Mouse (Mus musculus) limb, embryonic 11.5 days (tissue): ENCODE data around the gene Zfp652. TPM values are rescaled to one million over a fixed set of nuclear protein-coding genes. Genes with fewer than 3 reads are reported as not detected.
A peak's percentile ranks its signal among the peaks of the same experiment; 100 is the strongest.

ENCODE experiments used
- ATAC-seq: fragments of 200-750 bp; cut with Nextera tagmentation; 2 replicates; pipeline ENCODE4 v1.8.0; 2017; ENCODE audit warnings: low read depth; ENCODE audit not compliant: insufficient number of reproducible peaks, low FRiP score, low TSS enrichment
- DNase-seq: peaks from one replicate; pipeline ENCODE4 v3.0.0-alpha.2; 2015; ENCODE audit warnings: low spot score
- H3K27ac ChIP-seq: fragments of 300-500 bp; sonication (generic); replicated peaks from 2 replicates; pipeline ENCODE4 v1.5.1; 2014; ENCODE audit warnings: low read depth, mild to moderate bottlenecking, low read length
- H3K27me3 ChIP-seq: fragments of 300-500 bp; sonication (generic); 2 replicates; pipeline ENCODE4 v1.6.1; 2014; ENCODE audit warnings: mild to moderate bottlenecking, low read length, mixed read lengths; ENCODE audit not compliant: control insufficient read depth, insufficient read depth
- H3K36me3 ChIP-seq: fragments of 300-500 bp; sonication (generic); 2 replicates; pipeline ENCODE4 v1.6.1; 2014; ENCODE audit warnings: mild to moderate bottlenecking, low read length, moderate library complexity, mixed read lengths; ENCODE audit not compliant: control insufficient read depth, insufficient read depth
- H3K4me1 ChIP-seq: fragments of 300-500 bp; sonication (generic); 2 replicates; pipeline ENCODE4 v1.6.1; 2014; ENCODE audit warnings: low read length, mixed read lengths; ENCODE audit not compliant: control insufficient read depth, insufficient read depth
- H3K4me2 ChIP-seq: fragments of 300-500 bp; sonication (generic); 2 replicates; pipeline ENCODE4 v1.6.1; 2014; ENCODE audit warnings: low read depth, mild to moderate bottlenecking, moderate library complexity; ENCODE audit not compliant: severe bottlenecking
- H3K4me3 ChIP-seq: fragments of 300-500 bp; sonication (generic); 2 replicates; pipeline ENCODE4 v1.5.1; 2014; ENCODE audit warnings: low read depth, low read length
- H3K9ac ChIP-seq: fragments of 300-500 bp; sonication (generic); 2 replicates; pipeline ENCODE4 v1.6.1; 2014; ENCODE audit warnings: mild to moderate bottlenecking, low read length
- H3K9me3 ChIP-seq: fragments of 300-500 bp; sonication (generic); 2 replicates; pipeline ENCODE4 v1.6.1; 2016; ENCODE audit warnings: low read length; ENCODE audit not compliant: control insufficient read depth
- WGBS: fragments of 180-500 bp; shearing (Covaris S2); extraction: QIAGEN DNeasy Blood & Tissue Kit; methylation state at CpG from one replicate; pipeline ENCODE4 v1.1.7; 2014; 5-methylcytosine and 5-hydroxymethylcytosine counted together
- polyA plus RNA-seq: library from polyadenylated mRNA; unstranded; fragments of >200 nt; fragmentation: Nextera tagmentation; extraction: Ambion mirVana; gene quantifications from 2 replicates; pipeline ENCODE4 v1.2.1, GENCODE M21; 2014

Zfp652 gene
- polyA plus RNA-seq, 1 experiment from 2014 or later, result 11.7 TPM

GRCm38 (mm10) chr11:95728916-95729907 is 16.7 kb downstream of the Zfp652 start:
- no peak for ATAC-seq
- 89% methylated on average over 12 of the region's 12 CpGs for WGBS

DNA sequence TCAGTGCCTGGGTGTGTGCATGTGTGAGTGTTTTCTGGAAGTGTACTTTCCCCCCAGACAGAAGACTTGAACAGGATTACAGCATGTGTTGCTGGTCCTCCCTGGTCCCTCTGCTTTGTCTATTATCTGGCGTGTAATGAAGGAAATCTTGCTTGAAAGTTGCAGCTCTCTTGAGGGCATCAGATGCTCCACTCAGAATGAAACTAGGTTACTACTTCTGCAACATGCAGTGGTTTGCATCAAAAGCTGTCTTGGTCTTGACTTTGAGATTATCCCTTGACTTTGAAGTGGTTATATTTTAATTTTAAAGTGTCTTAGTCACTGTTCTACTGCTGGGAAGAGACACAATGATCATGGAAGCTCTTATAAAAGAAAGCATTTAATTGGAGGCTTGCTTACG is 22.0 kb downstream of the Zfp652 start:
- no peak overlapping the region for H3K4me3 ChIP-seq
- no peak overlapping the region for H3K9ac ChIP-seq
- 94% methylated on average over 2 of the region's 2 CpGs for WGBS
- H3K36me3 ChIP-seq, result no peaks in the 10 kb centered on the region
- H3K27ac ChIP-seq, result no peak overlapping the region
- no peaks in the 10 kb centered on the region for H3K27me3 ChIP-seq
- no peaks in the 10 kb centered on the region for H3K9me3 ChIP-seq
- no peaks in the 10 kb centered on the region for H3K4me1 ChIP-seq
- H3K4me2 ChIP-seq, result no peak overlapping the region
- ATAC-seq, result no peak
- DNase-seq, result no peak

More at GRCm38 (mm10) chr11:95728916-95729907, 16.7 kb downstream of the Zfp652 start:
- no peak overlapping the region for H3K4me3 ChIP-seq
- no peaks in the 10 kb centered on the region for H3K36me3 ChIP-seq
- no peaks in the 10 kb centered on the region for H3K9me3 ChIP-seq
- H3K4me2 ChIP-seq, result no peak overlapping the region
- H3K27me3 ChIP-seq, result no peaks in the 10 kb centered on the region
- no peak for DNase-seq
- H3K4me1 ChIP-seq, result no peaks in the 10 kb centered on the region
- no peak overlapping the region for H3K27ac ChIP-seq
- H3K9ac ChIP-seq, result no peak overlapping the region

GRCm38 (mm10) chr11:95737811-95738210 is 25.3 kb downstream of the Zfp652 start:
- H3K27me3 ChIP-seq, result no peaks in the 10 kb centered on the region
- H3K4me2 ChIP-seq, result no peak overlapping the region
- no peak overlapping the region for H3K27ac ChIP-seq
- WGBS, result 87% methylated on average over 3 of the region's 3 CpGs
- H3K4me1 ChIP-seq, result no peaks in the 10 kb centered on the region
- no peaks in the 10 kb centered on the region for H3K9me3 ChIP-seq
- no peaks in the 10 kb centered on the region for H3K36me3 ChIP-seq
- H3K4me3 ChIP-seq, result no peak overlapping the region
- ATAC-seq, result no peak
- H3K9ac ChIP-seq, result no peak overlapping the region
- no peak for DNase-seq

DNA sequence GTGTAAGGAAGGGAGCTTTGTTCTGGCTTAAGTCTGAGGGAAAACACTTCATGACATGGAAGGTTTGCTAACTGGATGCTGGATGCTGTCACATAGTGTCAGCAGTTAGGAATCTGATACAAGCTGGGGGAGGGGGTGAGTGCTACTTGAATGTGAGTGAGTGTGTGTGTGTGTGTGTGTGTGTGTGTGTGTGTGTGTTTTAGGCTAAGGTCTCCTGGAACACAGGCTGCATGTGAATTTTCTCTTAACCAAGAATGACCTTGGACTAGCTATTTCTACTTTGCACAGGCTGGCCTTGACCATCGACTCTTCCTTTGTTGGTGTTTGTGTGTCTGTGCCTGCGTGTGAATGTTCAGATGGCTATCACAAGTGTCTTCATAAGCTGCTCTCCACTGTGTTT is 32.0 kb downstream of the Zfp652 start:
- Histone ChIP-seq H3K9me3 (no peaks in the 10 kb centered on the region), H3K27ac (no peak overlapping the region), H3K36me3 (0 out of 2 replicates have a peak, but pooled peaks cover under 1% of the 10 kb centered on the region), H3K27me3 (no peaks in the 10 kb centered on the region), H3K4me1 (no peaks in the 10 kb centered on the region), H3K9ac (no peak overlapping the region), H3K4me3 (no peak overlapping the region), H3K4me2 (no peak overlapping the region)
- no peak for ATAC-seq
- WGBS, result 92% methylated on average over 2 of the region's 2 CpGs
- no peak for DNase-seq

GRCm38 (mm10) chr11:95746821-95747220 is 34.3 kb downstream of the Zfp652 start:
- H3K4me2 ChIP-seq, result no peak overlapping the region
- H3K27me3 ChIP-seq, result no peaks in the 10 kb centered on the region
- no peaks in the 10 kb centered on the region for H3K9me3 ChIP-seq
- no peak for DNase-seq
- 83% methylated on average over 4 of the region's 4 CpGs for WGBS
- no peak overlapping the region for H3K27ac ChIP-seq
- H3K4me3 ChIP-seq, result no peak overlapping the region
- ATAC-seq, result no peak
- no peak overlapping the region for H3K9ac ChIP-seq
- H3K36me3 ChIP-seq, result 0 out of 2 replicates have a peak, but pooled peaks cover 3% of the 10 kb centered on the region
- H3K4me1 ChIP-seq, result no peaks in the 10 kb centered on the region

- Histone ChIP-seq H3K9me3 (no peaks in the 10 kb centered on the region), H3K4me2 (no peak overlapping the region), H3K9ac (no peak overlapping the region), H3K36me3 (peaks cover 6% of the 10 kb centered on the region; the same call in 1 of the 2 replicates), H3K27me3 (no peaks in the 10 kb centered on the region), H3K27ac (no peak overlapping the region), H3K4me1 (no peaks in the 10 kb centered on the region), H3K4me3 (no peak overlapping the region)
- 86% methylated on average over 5 of the region's 5 CpGs for WGBS
- ATAC-seq, result no peak
- DNase-seq, result no peak
Observed at GRCm38 (mm10) chr11:95748331-95748730, 35.9 kb downstream of the Zfp652 start.

DNA sequence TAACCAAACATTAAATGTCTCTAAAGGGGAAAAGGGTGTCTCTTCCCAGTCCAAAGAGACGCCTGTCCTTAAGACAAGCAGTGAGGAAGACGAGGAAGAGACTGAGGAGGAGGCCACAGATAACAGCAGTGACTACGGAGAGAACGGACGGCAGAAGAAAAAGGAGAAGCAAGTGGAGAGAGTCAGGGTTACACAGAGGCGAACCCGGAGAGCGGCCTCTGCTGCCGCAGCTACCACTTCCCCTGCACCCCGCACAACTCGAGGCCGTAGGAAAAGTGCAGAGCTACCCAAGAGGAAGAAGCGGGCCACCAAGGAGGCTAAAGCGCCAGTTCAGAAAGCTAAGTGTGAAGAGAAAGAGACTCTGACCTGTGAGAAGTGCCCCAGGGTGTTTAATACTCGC is 37.1 kb downstream of the Zfp652 start:
- no peak overlapping the region for H3K4me2 ChIP-seq
- no peaks in the 10 kb centered on the region for H3K27me3 ChIP-seq
- peaks cover 11% of the 10 kb centered on the region for H3K36me3 ChIP-seq
- H3K9ac ChIP-seq, result no peak overlapping the region
- 89% methylated on average over 15 of the region's 15 CpGs for WGBS
- no peak overlapping the region for H3K4me3 ChIP-seq
- ATAC-seq (no peak), DNase-seq (no peak)
- H3K9me3 ChIP-seq, result no peaks in the 10 kb centered on the region
- H3K4me1 ChIP-seq, result no peaks in the 10 kb centered on the region
- no peak overlapping the region for H3K27ac ChIP-seq

- Histone ChIP-seq H3K4me1 (no peaks in the 10 kb centered on the region), H3K27ac (no peak overlapping the region), H3K4me3 (no peak overlapping the region), H3K9ac (no peak overlapping the region), H3K27me3 (no peaks in the 10 kb centered on the region), H3K36me3 (peaks cover 11% of the 10 kb centered on the region), H3K9me3 (no peaks in the 10 kb centered on the region), H3K4me2 (no peak overlapping the region)
- ATAC-seq (no peak), DNase-seq (peak; percentile 86)
- WGBS, result 0% methylated on average over 1 of the region's 1 CpGs
Observed at GRCm38 (mm10) chr11:95750995-95751394, 38.5 kb downstream of the Zfp652 start.
